Mouse (Mus musculus): ENCODE measurements around the gene Rack1. TPM values are rescaled to one million over a fixed set of nuclear protein-coding genes. Genes with fewer than 3 reads are reported as not detected.

Gene Rack1
- total and polyA plus RNA-seq, 2 experiments from 2014 or later, result 317 to 1,043 TPM

DNA sequence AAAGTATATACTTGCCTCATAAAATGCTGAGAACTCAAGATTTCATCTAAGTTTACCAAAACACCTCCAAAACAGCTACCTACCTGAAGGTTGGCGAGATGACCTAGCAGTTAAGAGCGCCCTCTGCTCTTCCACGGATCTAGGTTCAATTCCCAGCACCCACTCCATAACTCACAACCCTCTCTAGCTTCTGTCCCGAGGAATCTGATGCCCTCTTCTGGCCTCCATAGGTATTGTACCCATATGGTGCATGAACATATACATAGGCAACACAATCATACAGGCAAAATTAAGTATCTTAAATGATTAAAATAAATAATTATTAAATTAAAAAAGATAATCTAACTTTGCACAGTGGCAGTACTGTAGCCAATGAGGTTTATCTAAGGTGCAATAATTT lies 17.9 kb upstream of the Rack1 start:
- TF ChIP-seq CTCF (IDR thresholded peaks at IDR 0.05), result no peak
- Histone ChIP-seq H3K9me3 (ENCODE audit: low read length) (no peaks in the 10 kb centered on the region), H3K27me3 (ENCODE audit: insufficient read depth, low read length) (no peaks in the 10 kb centered on the region), H3K4me2 (ENCODE audit: low read depth, low read length, poor library complexity, severe bottlenecking) (no peak overlapping the region), H3K9ac (replicated peaks; ENCODE audit: low read length, poor library complexity, severe bottlenecking) (no peak overlapping the region), H3K4me3 (ENCODE audit: low read depth, low read length) (no peak overlapping the region), H3K27ac (ENCODE audit: low read depth, low read length) (no peak overlapping the region), H3K4me1 (ENCODE audit: insufficient read depth, low read length) (no peaks in the 10 kb centered on the region), H3K36me3 (ENCODE audit: insufficient read depth, low read length) (no peaks in the 10 kb centered on the region)
- WGBS, result 87% methylated on average over 4 of the region's 4 CpGs
- ATAC-seq (ENCODE audit: low FRiP score), result no peak
- no peak for DNase-seq (ENCODE audit: low spot score)

DNA sequence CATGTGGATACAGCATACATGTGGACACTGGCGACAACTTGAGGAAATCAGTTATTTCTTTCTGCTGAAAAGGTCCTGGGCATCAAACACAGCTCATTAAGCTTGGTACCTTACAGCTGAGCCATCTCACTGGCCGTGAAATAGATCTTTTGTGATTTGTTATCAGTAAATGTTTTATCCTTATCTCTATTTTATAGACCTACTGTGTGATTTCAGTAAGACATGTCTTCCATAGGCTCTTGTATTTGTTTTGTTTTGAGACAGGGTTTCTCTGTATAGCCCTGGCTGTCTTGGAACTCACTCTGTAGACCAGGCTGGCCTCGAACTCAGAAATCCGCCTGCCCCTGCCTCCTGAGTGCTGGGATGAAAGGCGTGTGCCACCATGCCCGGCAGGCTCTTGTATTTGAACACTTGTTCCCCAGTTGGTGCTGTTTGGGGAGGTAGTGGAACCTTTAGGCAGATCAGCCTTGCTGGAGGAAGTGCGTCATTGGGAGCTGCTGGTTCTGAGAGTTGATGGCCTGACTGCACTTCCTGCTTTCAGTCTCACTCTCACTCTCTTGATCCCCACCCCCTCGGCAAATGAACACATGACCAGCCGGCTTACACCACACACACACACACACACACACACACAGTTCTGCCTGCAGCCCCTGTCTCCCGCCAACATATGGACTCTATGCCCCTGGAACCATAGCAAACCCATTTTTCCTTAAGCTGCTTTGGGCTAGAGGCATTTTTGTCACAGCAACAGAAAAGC lies 12.5 kb upstream of the Rack1 start:
- no peak overlapping the region for H3K27ac ChIP-seq (ENCODE audit: low read depth, low read length)
- DNase-seq (ENCODE audit: low spot score), result peak; percentile 63
- no peak for TF ChIP-seq CTCF (IDR thresholded peaks at IDR 0.05)

DNA sequence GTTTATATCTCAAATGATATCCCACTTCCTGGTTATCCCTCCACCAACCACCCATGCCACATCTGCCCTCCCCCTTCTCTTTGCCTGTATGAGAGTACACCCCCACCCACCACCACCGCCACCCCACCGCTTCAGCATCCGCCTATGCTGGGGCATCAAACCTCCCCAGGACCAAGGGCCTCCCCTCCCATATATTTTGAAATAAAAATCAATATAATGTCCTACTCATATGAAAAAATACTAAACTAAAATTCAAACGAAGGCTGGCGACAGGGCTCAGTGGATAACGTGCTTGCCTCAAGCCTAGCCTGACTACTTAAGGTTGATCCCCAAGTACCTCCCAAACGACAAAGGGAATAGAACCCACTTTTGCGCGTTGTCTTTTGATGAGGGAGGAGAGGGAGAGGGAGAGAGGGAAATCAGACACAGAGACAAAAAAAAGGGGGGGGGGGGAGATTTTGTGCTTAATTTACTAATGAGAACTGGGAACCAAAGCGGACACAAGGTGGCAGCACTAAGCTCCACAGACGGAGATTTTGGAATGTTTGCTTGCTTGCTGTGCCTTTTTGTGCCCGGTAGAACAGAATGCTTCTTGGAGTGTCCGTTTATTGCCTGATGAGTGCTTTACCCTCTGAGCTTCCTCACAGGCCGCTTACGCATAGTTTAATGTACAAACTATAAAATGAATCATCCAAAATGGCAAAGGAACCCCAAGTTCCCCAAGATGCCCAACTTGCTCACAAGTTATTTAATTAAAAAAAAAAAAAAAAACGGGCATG lies 11.6 kb upstream of the Rack1 start:
- ATAC-seq (ENCODE audit: low FRiP score), result peak; percentile 76
- 6% methylated on average over 16 of the region's 16 CpGs for WGBS

More for the DNA sequence above, 12.5 kb upstream of the Rack1 start:
- WGBS, result 45% methylated on average over 10 of the region's 10 CpGs
- H3K9me3 ChIP-seq (ENCODE audit: low read length), result no peaks in the 10 kb centered on the region
- H3K4me3 ChIP-seq (ENCODE audit: low read depth, low read length), result peak overlapping the region; percentile 36; the same call in 1 of the 2 replicates
- 0 out of 2 replicates have a peak overlapping the region, but pooled peaks have one; percentile 42 for H3K9ac ChIP-seq (replicated peaks; ENCODE audit: low read length, poor library complexity, severe bottlenecking)
- ATAC-seq (ENCODE audit: low FRiP score), result peak; percentile 81
- no peaks in the 10 kb centered on the region for H3K4me1 ChIP-seq (ENCODE audit: insufficient read depth, low read length)
- H3K27me3 ChIP-seq (ENCODE audit: insufficient read depth, low read length), result no peaks in the 10 kb centered on the region
- no peaks in the 10 kb centered on the region for H3K36me3 ChIP-seq (ENCODE audit: insufficient read depth, low read length)
- peak overlapping the region; percentile 55 for H3K4me2 ChIP-seq (ENCODE audit: low read depth, low read length, poor library complexity, severe bottlenecking)

DNA sequence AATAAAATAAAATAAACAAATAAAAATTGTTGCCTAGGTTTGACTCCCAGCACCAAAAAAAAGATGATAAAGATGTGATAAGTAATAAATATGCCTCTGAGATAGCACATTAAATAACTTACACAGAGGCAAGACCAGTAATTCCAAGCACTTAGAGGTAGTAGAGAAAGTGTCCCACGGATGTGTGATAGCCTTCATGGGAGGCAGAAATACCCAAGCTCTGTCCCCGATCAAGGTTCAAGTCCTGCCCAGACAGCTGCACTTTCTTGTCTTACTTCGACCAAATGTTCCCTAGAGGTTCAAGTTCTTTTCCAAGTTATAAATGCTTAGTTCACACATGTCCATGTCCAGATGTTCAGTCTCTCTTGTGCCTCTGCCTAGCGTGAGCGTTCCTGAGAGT lies 10.9 kb upstream of the Rack1 start:
- H3K4me2 ChIP-seq (ENCODE audit: low read depth, low read length, poor library complexity, severe bottlenecking), result no peak overlapping the region
- 91% methylated on average over 5 of the region's 5 CpGs for WGBS
- H3K9ac ChIP-seq (replicated peaks; ENCODE audit: low read length, poor library complexity, severe bottlenecking), result no peak overlapping the region
- no peaks in the 10 kb centered on the region for H3K27me3 ChIP-seq (ENCODE audit: insufficient read depth, low read length)
- ATAC-seq (ENCODE audit: low FRiP score), result no peak
- no peak overlapping the region for H3K27ac ChIP-seq (ENCODE audit: low read depth, low read length)
- no peaks in the 10 kb centered on the region for H3K9me3 ChIP-seq (ENCODE audit: low read length)
- DNase-seq (ENCODE audit: low spot score), result no peak
- H3K4me3 ChIP-seq (ENCODE audit: low read depth, low read length), result no peak overlapping the region
- no peak for TF ChIP-seq CTCF (IDR thresholded peaks at IDR 0.05)
- H3K4me1 ChIP-seq (ENCODE audit: insufficient read depth, low read length), result no peaks in the 10 kb centered on the region
- no peaks in the 10 kb centered on the region for H3K36me3 ChIP-seq (ENCODE audit: insufficient read depth, low read length)

More for the DNA sequence above, 11.6 kb upstream of the Rack1 start:
- peak overlapping the region; percentile 55 for H3K4me2 ChIP-seq (ENCODE audit: low read depth, low read length, poor library complexity, severe bottlenecking)
- H3K4me3 ChIP-seq (ENCODE audit: low read depth, low read length), result peak overlapping the region; percentile 36
- H3K4me1 ChIP-seq (ENCODE audit: insufficient read depth, low read length), result no peaks in the 10 kb centered on the region
- no peaks in the 10 kb centered on the region for H3K9me3 ChIP-seq (ENCODE audit: low read length)
- DNase-seq (ENCODE audit: low spot score), result peak; percentile 91
- TF ChIP-seq CTCF (IDR thresholded peaks at IDR 0.05), result peak; percentile 79
- H3K27me3 ChIP-seq (ENCODE audit: insufficient read depth, low read length), result no peaks in the 10 kb centered on the region
- H3K27ac ChIP-seq (ENCODE audit: low read depth, low read length), result 0 out of 2 replicates have a peak overlapping the region, but pooled peaks have one; percentile 32
- no peaks in the 10 kb centered on the region for H3K36me3 ChIP-seq (ENCODE audit: insufficient read depth, low read length)
- H3K9ac ChIP-seq (replicated peaks; ENCODE audit: low read length, poor library complexity, severe bottlenecking), result 0 out of 2 replicates have a peak overlapping the region, but pooled peaks have one; percentile 42

DNA sequence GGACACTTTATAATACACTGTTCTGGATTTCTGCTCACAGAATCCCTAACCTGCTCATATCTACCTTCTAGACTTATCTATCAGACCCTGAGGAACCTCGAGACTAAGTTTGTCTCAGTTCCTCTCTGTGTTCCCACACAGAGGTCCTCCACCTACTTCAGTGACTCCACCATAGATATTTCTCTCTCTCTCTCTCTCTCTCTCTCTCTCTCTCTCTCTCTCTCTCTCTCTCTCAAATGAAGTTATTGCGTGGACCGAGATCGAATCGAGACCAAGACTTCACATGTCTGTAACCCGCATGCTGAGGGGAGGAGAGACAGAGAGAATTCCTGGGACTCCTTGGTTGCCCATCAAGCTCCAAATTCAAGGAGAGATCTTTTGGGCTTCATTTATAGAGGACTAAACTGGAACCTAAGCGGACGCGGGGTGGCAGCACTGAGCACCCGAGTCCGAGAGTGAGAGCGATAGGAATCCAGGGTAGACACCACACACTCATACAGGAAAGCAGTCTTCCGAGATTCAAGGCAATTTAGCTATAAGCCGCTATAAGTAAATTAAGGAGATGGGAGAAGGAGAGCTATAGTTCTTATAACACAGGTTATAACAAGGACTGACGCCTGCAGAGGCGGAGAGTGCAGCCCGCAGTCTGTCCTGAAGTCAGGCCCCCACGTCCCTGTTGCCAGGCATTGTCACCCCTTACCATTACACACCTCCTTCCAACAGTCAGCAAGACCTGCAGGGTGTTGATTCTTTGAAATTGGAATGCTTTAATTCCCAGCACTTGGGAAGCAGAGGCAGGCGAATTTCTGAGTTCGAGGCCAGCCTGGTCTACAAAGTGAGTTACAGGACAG lies 9.9 kb upstream of the Rack1 start:
- Histone ChIP-seq H3K9ac (replicated peaks; ENCODE audit: low read length, poor library complexity, severe bottlenecking) (no peak overlapping the region; the same call in 1 of the 2 replicates), H3K9me3 (ENCODE audit: low read length) (no peaks in the 10 kb centered on the region), H3K4me1 (ENCODE audit: insufficient read depth, low read length) (no peaks in the 10 kb centered on the region), H3K4me2 (ENCODE audit: low read depth, low read length, poor library complexity, severe bottlenecking) (peak overlapping the region; percentile 42), H3K36me3 (ENCODE audit: insufficient read depth, low read length) (no peaks in the 10 kb centered on the region), H3K27ac (ENCODE audit: low read depth, low read length) (no peak overlapping the region), H3K27me3 (ENCODE audit: insufficient read depth, low read length) (no peaks in the 10 kb centered on the region), H3K4me3 (ENCODE audit: low read depth, low read length) (peak overlapping the region; percentile 15)
- ATAC-seq (ENCODE audit: low FRiP score) (peak; percentile 55; the same call in 1 of the 2 replicates), DNase-seq (ENCODE audit: low spot score) (peak; percentile 84)
- 16% methylated on average over 20 of the region's 20 CpGs for WGBS
- TF ChIP-seq CTCF (IDR thresholded peaks at IDR 0.05), result peak; percentile 89
